Mouse (Mus musculus) heart, postnatal 0 days (tissue): Measurements from ENCODE around the gene C5ar1. TPM values are rescaled to one million over a fixed set of nuclear protein-coding genes. Genes with fewer than 3 reads are reported as not detected.

Experiments used
- ATAC-seq: fragments of 200-750 bp; cut with Nextera tagmentation; 2 replicates; pipeline ENCODE4 v1.8.0; 2017; ENCODE audit warnings: low read depth, moderate number of reproducible peaks, moderate library complexity; ENCODE audit not compliant: insufficient read depth
- DNase-seq: peaks from one replicate; pipeline ENCODE4 v3.0.0-alpha.2; 2016; ENCODE audit warnings: low spot score
- H3K27ac ChIP-seq: fragments of 300-500 bp; sonication (generic); 2 replicates; pipeline ENCODE4 v1.5.1; 2014; ENCODE audit warnings: low read depth, mild to moderate bottlenecking
- H3K27me3 ChIP-seq: fragments of 300-500 bp; sonication (generic); 2 replicates; pipeline ENCODE4 v1.6.1; 2014; ENCODE audit warnings: low read length, mixed read lengths; ENCODE audit not compliant: control insufficient read depth, insufficient read depth
- H3K36me3 ChIP-seq: fragments of 300-500 bp; sonication (generic); replicated peaks from 2 replicates; pipeline ENCODE4 v1.6.1; 2014; ENCODE audit warnings: low read length, mixed read lengths; ENCODE audit not compliant: control insufficient read depth, insufficient read depth
- H3K4me1 ChIP-seq: fragments of 300-500 bp; sonication (generic); 2 replicates; pipeline ENCODE4 v1.6.1; 2014; ENCODE audit warnings: antibody characterized with exemption; ENCODE audit not compliant: control insufficient read depth, insufficient read depth
- H3K4me2 ChIP-seq: fragments of 300-500 bp; sonication (generic); 2 replicates; pipeline ENCODE4 v1.6.1; 2014; ENCODE audit warnings: low read depth, mild to moderate bottlenecking, low read length, moderate library complexity
- H3K4me3 ChIP-seq: fragments of 300-500 bp; sonication (generic); 2 replicates; pipeline ENCODE4 v1.5.1; 2014; ENCODE audit warnings: low read depth, low read length
- H3K9ac ChIP-seq: fragments of 300-500 bp; sonication (generic); replicated peaks from 2 replicates; pipeline ENCODE4 v1.6.1; 2014; ENCODE audit warnings: low read depth, low read length, mixed read lengths
- H3K9me3 ChIP-seq: fragments of 300-500 bp; sonication (generic); replicated peaks from 2 replicates; pipeline ENCODE4 v1.6.1; 2016; ENCODE audit warnings: low read length; ENCODE audit not compliant: control insufficient read depth
- CTCF ChIP-seq: IDR thresholded peaks from 2 replicates; pipeline ENCODE4 v1.5.1; 2016; ENCODE audit warnings: antibody characterized with exemption, control low read depth, low read depth
- EP300 ChIP-seq: IDR thresholded peaks from 2 replicates; pipeline ENCODE4 v1.6.1; 2016; ENCODE audit warnings: antibody characterized with exemption, low read depth
- WGBS: fragments of 180-500 bp; shearing (Covaris S2); extraction: QIAGEN DNeasy Blood & Tissue Kit; methylation state at CpG from one replicate; pipeline ENCODE4 v1.1.7; 2014; 5-methylcytosine and 5-hydroxymethylcytosine counted together
- polyA plus RNA-seq: library from polyadenylated mRNA; unstranded; fragments of >200 nt; fragmentation: Nextera tagmentation; extraction: Ambion mirVana; gene quantifications from 2 replicates; pipeline ENCODE4 v1.2.1, GENCODE M21; 2015
- total RNA-seq: library from RNA; depleted of rRNA; stranded (reverse); fragments of >200 nt; gene quantifications from 2 replicates; pipeline ENCODE4 v1.2.3, GENCODE M21; 2014; ENCODE audit warnings: low replicate concordance

C5ar1 gene
- total and polyA plus RNA-seq, 2 experiments from 2014 or later: 1.9 to 2.0 TPM

DNA sequence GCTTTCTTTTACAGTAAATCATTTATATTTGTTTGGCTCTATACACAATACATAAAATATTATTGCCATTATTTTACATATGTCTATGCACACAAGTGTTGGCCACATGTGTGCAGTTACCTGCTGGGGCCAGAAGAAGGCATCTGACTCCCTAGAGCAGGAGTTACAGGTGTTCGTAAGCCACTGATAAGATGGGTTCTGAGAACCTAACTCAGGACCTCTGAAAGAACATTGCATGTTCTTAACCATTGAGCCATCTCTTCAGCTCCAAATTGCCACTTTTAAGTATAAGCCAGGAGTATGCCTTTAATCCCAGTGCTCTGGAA lies 18.4 kb downstream of the C5ar1 start:
- Histone ChIP-seq H3K9me3 (no peaks in the 10 kb centered on the region), H3K27me3 (no peaks in the 10 kb centered on the region), H3K4me3 (no peak overlapping the region), H3K4me1 (0 out of 2 replicates have a peak, but pooled peaks cover 6% of the 10 kb centered on the region), H3K27ac (no peak overlapping the region), H3K9ac (no peak overlapping the region), H3K36me3 (no peaks in the 10 kb centered on the region), H3K4me2 (no peak overlapping the region)
- WGBS: 87% methylated on average over 1 of the region's 1 CpGs
- DNase-seq: no peak
- TF ChIP-seq EP300: no peak
- TF ChIP-seq CTCF: no peak
- ATAC-seq: no peak

GRCm38 (mm10) chr7:16240281-16240977 lies 18.9 kb downstream of the C5ar1 start:
- ATAC-seq (no peak), DNase-seq (no peak)
- H3K9ac ChIP-seq: no peak overlapping the region
- H3K4me2 ChIP-seq: no peak overlapping the region
- 0 out of 2 replicates have a peak, but pooled peaks cover 6% of the 10 kb centered on the region for H3K4me1 ChIP-seq
- no peaks in the 10 kb centered on the region for H3K27me3 ChIP-seq
- no peak overlapping the region for H3K4me3 ChIP-seq
- WGBS: 63% methylated on average over 7 of the region's 7 CpGs
- H3K36me3 ChIP-seq: no peaks in the 10 kb centered on the region
- TF ChIP-seq CTCF (no peak), EP300 (no peak)
- H3K27ac ChIP-seq: no peak overlapping the region
- no peaks in the 10 kb centered on the region for H3K9me3 ChIP-seq

DNA sequence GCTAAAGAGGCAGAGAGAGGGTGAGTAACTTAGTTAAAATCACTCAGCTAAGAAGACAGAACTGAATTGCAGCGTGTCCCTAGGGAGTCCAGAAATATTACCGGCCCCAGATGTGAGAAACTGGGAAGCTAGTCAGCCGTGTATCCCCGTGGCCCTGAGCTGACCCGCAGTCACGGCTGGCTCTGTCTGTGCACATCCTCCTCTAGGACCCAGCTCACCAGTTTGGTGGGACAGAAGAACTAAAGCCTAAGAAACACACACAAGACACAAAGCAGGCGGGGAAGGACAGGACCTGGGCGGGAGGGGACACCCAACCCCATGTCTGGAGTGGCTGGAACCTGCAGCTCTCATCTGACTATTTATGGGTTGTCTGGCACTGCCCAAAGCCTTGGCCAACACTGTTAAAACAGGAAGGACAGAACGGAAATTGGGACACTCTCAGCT lies 19.8 kb downstream of the C5ar1 start:
- H3K9me3 ChIP-seq: no peaks in the 10 kb centered on the region
- H3K4me2 ChIP-seq: no peak overlapping the region
- H3K27ac ChIP-seq: no peak overlapping the region

GRCm38 (mm10) chr7:16229869-16230268 lies 29.5 kb downstream of the C5ar1 start:
- Histone ChIP-seq H3K9ac (no peak overlapping the region), H3K36me3 (no peaks in the 10 kb centered on the region), H3K4me1 (peaks cover 8% of the 10 kb centered on the region; the same call in 1 of the 2 replicates), H3K4me2 (no peak overlapping the region), H3K27me3 (no peaks in the 10 kb centered on the region), H3K4me3 (no peak overlapping the region), H3K27ac (no peak overlapping the region), H3K9me3 (peaks cover 6% of the 10 kb centered on the region; the same call in 1 of the 2 replicates)
- no peak for DNase-seq
- ATAC-seq: no peak; the same call in 1 of the 2 replicates
- no peak for TF ChIP-seq CTCF
- TF ChIP-seq EP300: no peak
- WGBS: 35% methylated on average over 5 of the region's 5 CpGs

More for the DNA sequence above, 19.8 kb downstream of the C5ar1 start:
- no peak for DNase-seq
- WGBS: 42% methylated on average over 9 of the region's 9 CpGs
- Histone ChIP-seq H3K36me3 (no peaks in the 10 kb centered on the region), H3K4me1 (0 out of 2 replicates have a peak, but pooled peaks cover 6% of the 10 kb centered on the region), H3K9ac (no peak overlapping the region), H3K4me3 (no peak overlapping the region), H3K27me3 (no peaks in the 10 kb centered on the region)
- TF ChIP-seq CTCF (no peak), EP300 (no peak)
- peak; percentile 54 for ATAC-seq

DNA sequence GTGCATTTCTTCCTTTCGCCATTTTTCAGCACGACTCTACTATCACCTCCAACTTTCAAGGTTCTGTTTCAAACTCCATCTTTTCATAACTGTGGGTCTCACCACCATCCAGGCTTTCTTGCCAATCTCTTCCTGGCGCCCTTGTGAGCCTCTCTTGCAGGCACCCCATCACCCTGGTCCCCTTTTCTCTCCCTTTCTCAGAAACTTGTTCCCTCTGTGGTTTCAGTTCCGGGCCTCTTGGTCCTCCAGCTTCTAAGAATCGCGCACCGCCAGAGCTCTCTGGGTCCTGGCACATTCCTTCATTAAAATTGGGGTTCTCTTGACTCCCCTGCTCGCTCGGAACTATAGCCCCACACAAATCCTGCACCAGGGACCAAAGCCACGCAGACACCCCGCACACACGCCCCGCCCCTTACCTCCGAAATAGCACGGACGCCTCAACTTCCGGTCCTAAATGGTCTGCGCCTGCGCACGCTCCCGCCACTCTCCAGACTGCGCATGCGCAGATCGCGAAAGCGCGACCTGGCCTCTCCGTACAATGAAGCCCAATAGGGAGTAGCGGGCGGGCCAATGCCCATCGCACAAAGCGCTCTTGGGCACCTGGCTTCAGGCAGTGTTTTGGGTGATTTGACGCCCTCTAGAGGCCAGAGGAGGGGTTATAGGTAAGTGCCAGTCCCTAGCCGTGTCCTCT lies 37.6 kb downstream of the C5ar1 start, which contains the start of gene Dhx34:
TSS of gene Dhx34 (minus strand) at position 456 of the 691 bp plus-strand sequence.
- Histone ChIP-seq H3K9me3 (no peaks in the 10 kb centered on the region), H3K4me1 (peaks cover 9% of the 10 kb centered on the region), H3K4me3 (peak within 1 kb of the TSS; percentile 63), H3K4me2 (peak within 1 kb of the TSS; percentile 85), H3K36me3 (peaks cover 17% of the 10 kb centered on the region), H3K27ac (peak within 1 kb of the TSS; percentile 67), H3K27me3 (no peaks in the 10 kb centered on the region), H3K9ac (peak within 1 kb of the TSS; percentile 67)
- DNase-seq: peak; percentile 96
- TF ChIP-seq CTCF (peak; percentile 27; the same call in 1 of the 2 replicates), EP300 (no peak)
- peak; percentile 97 for ATAC-seq
- WGBS: 1% methylated on average over 34 of the region's 34 CpGs
